Mouse (Mus musculus) gonadal fat pad, adult 2 months (tissue): ENCODE measurements at regions not wholly inside any gene's neighbourhood (a gene's known extent, or its start where the extent isn't known, plus 50 kb on each side); places are given as distances from the start of the nearest gene placed in this dataset.
A peak's percentile ranks its signal among the peaks of the same experiment; 100 is the strongest.
"Not testable (repeated sequence)": the region's sequence is repeated elsewhere in the genome, so short reads cannot be mapped to it uniquely, and the experiment has no call there.

Experiments used
- DNase-seq: peaks from one replicate; pipeline ENCODE4 v3.0.0-alpha.2; 2012; ENCODE audit warnings: low read depth

DNA sequence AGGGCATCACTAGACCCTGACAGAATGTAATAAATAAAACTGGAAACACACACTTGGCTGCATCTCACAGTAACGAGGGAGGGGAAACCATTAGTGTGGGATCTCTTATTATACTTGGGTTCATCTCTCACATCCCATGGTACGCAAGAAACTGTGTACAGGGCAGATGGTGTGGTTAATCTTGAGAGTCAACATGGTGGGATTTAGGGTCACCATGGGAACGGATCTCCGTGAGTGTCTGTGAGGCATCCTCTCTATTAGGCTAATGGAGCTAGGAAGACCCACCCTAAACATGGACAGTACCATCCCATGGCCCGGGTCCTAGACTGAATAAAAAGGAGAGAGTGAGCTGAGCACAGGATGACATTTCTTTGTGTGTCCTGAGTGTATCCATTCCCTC, 130.1 kb upstream of the Dapk1 start:
- DNase-seq = no peak

DNA sequence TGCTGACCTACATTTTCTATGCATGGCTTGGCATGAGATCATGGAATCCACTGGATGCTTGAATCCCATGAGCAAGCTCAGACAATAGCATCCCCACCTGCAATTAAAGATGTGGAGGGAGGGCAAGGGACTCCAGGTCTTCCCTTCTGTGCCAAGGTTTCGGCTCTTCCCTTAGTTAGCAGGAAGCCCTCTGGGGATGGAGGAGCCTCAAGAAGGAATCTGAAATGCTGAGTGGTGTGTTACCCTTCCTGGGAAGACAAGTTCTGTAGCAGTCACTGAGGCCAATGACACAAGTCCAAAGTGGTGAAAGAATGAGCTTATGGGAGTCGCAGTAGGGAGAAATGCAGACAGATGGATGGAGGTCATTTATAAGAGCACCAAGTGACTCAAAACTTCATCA, 125.4 kb upstream of the Dapk1 start:
- DNase-seq = no peak

GRCm38 (mm10) chr13:60478301-60478700, 123.4 kb upstream of the Dapk1 start:
- no peak for DNase-seq

DNA sequence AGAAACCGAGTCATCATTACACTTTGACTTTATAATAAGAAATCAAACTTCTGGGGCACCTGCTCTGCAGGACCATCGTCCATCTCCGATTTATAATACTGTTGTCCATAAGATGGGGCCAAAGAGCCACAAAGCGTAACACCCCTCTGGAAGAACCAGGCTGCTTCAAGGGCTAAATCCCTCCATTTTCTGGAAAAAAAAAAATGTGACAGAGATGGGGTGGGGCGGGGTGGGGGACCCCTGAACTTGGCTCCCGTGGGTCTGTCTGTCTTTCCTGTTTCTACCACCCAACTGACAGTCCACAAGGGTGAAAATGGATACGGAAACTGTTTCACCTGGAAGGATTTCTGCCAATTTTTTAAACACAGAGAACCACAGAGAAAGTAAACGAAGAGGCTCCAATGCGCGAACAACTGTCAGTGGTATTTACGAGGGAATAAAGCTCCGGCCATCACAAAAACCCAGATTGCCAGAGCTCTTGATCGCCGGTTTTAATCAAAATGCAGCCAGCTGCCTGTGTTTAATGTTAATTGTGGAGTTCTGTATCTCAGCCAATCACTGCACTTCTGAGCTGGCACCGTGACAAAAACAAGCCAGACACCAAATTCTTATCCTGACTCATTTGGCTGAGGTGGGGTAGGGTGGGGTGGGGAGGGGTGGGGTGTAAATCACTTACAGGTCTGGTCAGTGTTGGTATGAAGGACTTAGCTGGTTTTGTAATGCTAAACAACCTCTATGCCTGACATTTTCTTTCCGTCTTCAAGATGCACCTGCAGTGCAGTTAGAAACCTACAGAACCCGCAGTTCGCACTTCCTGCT, 122.5 kb upstream of the Dapk1 start:
- DNase-seq = no peak

DNA sequence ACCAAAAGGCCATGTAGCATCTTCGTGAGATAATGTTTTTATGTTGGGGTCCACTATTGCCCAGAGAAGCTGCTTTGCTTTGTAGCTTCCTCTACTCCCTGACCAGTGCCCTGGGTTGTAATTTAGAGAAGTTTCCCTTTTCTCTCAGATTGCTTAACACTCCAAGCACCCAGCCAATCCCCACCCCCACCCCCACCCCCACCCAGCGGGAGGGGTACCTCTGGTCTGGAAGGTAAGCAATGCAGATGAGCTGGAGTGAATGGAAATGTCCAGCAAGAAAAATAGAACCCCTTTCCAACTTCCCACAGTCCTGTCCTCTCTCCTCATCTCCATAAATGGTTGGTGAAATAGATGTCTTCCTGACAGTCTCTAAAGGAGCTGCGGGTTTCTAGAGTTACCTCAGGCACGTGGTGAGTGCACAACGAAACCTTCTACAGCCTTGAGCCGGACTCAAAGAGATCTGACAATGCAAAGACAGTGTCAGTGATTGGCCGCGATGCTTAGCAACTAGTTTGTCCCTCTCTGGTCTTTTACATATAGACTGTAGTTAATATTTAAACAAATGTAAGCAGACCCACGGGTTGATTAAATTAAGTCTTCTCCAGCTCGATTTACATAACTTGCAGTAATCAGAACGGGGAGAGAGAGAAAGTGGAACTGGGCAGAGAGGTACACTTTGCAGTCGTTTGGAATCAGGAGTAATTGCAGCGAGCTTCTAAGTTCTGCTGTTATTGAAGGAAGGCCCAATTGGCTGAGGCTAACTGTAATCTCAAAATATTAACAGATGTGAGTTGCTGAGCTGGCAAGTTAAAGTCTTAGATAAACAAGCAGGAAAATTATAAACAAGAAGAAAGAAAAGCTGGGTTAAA, 121.7 kb upstream of the Dapk1 start:
- DNase-seq = no peak

DNA sequence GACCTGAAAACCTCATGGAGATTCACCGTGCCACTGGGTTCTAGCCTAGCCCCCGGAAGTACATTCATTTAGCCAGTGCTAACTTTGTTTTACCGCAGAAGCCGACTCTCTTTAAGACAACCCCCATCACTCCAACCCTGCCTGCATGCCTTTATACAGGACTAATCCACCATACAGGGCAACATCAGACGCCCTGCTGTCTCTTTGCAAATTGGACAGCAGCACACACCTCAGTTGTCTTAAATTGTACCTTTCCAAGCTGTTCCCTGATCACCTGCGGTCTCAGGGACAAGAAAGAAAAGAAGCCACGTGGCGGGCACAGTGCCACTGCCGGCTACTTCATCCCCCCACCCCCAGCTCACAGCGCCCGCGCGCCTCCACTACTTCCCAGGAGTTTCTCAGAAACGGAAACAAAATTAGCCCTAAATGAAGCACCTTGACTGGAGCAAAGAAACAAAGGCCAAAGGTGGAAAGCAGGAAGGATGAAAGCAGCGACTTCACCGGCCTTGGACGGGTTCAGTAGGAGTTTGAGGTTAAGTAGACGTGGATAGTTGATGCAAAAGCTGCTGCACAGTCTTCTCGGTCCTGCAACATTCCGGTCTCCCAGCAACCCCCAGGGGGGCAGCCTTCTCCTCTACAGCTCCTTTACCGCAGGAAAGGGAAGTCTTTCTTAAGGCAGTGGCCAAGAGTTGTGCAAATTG, 120.9 kb upstream of the Dapk1 start:
- DNase-seq = no peak

DNA sequence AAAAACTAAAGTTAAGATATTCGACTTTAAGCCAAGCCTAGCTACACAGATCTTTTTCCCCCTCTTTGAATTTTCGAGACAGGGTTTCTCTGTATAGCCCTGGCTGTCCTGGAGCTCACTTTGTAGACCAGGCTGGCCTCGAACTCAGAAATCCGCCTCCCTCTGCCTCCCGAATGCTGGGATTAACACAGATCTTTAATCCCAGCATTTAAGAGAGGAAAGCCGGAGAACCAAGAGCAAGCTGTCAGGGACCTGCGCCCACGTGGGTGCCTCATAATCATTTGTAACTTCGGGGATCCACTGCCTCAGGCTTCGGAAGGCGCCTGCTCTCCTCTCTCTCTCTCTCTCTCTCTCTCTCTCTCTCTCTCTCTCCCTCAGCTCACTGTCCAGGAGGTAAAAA, 120.3 kb upstream of the Dapk1 start:
- not testable (repeated sequence) for DNase-seq

DNA sequence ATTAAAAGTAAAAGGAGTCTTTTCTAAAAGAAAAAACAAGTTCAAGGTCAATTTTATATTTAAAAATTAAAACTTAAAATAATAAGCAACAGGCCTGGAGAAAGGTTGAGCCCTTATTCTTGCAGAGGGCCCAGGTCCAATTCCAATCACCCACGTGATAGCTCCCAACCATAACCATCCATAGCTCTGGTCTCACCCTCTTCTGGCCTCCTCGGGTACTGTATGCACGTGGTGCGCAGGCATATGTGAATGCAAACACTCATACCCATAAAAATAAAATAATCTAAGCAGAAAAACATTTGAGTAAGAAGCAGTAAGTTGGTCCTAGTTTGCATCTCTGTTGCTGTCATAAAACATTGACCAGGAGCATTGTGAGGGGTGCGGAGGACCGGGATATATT, 119.8 kb upstream of the Dapk1 start:
- no peak for DNase-seq

- peak; percentile 94 for DNase-seq
Observed at GRCm38 (mm10) chr13:60486105-60486504, 115.6 kb upstream of the Dapk1 start.

GRCm38 (mm10) chr13:60486871-60487270, 114.9 kb upstream of the Dapk1 start:
- DNase-seq = no peak

GRCm38 (mm10) chr13:60488131-60488883, 113.4 kb upstream of the Dapk1 start:
- no peak for DNase-seq

DNA sequence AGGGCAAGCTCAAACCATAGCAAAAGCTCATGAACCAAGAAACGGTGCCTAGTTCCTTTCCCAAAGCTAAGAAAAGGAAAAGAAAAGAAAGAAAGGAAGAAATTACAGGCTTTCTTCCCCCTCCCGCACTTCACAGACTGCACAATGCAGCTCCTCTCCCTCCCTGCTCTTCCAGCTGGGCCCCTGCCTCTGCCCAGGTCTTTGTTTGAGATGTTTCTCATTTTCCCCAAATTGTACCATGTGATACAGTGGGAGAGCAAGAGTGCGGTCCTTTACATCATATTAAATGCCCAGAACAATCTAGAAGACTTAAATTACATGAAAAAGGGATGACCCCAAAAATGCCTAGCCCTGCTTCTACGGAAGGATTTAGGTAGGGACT, 112.9 kb upstream of the Dapk1 start:
- DNase-seq = no peak

DNA sequence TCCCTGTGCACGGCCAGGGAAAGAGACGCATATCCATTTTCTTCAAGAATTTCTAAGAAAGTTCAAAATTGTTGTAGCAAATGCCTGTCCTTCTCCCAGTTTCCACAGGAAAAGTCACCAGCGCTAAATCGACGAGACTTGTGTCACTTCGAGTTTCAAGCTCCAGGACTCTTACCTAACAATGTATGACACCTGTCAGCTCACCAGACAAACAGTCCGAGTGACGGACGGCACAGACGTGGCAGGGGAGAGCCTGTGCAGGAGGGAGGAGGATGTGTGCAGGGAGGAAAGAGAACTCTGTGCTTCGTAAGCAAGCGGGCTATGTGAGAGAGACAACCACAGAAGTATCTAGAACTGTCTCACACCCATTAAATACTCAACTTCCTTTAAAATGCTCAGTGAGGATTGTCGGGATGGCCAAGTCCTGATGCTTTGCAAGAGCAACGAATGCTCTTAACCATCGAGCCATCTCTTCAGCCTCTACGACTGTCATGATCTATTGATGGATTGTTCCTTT, 109.7 kb upstream of the Dapk1 start:
- DNase-seq = no peak

DNA sequence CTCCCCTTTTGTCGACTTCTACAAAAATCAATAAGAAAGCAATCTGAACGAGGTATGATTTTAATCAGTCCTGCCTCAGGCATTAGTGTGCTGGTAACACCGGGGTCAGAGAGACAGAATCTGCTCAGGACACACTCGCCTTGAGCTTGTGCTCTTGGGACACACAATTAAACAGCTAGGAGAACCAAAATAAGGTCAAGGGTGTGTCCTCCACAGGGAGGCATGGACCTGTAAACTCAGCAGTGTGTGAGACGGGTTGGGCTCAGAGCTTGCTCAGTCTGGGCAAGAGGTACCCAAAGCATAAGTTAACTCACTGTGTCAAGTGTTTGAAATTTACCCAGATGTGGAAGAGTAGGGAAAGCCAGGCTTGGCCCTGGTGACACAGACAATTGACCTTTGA, 107.9 kb upstream of the Dapk1 start:
- no peak for DNase-seq

DNA sequence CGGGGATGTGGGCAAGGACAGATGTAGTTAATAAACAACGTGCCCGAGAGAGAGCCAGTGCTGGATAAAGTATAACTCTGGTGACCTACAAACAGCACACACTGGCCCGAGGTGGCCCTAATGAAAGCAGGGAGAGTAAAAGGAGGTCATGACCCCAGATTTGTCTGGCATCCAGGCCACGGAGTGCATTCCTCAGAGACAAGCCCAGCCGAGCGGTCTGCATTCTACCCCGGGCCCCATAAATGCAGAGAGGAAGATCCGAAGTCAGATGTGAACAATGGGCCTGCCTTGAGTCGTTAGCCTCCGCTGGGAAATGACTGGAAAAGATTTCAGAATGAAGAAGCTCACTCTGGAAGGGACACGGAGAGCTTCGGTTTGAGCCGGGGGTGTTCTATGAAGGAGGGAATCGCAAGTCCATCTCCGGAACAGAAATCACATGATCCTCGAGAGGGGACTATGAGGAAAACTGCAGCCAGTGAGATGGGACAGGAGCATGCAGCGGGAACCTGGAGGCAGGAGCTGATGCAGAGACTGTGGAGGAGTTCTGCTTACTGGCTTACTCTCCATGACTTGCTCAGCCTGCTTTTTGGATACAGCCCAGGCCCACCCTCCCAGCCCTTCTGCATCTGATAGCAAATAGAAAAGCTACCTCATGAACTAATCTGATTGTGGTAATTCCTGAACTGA, 103.9 kb upstream of the Dapk1 start:
- DNase-seq = no peak

GRCm38 (mm10) chr13:60504196-60504595, 97.6 kb upstream of the Dapk1 start:
- no peak for DNase-seq

- DNase-seq = no peak
Observed at GRCm38 (mm10) chr13:60507611-60508010, 94.1 kb upstream of the Dapk1 start.

DNA sequence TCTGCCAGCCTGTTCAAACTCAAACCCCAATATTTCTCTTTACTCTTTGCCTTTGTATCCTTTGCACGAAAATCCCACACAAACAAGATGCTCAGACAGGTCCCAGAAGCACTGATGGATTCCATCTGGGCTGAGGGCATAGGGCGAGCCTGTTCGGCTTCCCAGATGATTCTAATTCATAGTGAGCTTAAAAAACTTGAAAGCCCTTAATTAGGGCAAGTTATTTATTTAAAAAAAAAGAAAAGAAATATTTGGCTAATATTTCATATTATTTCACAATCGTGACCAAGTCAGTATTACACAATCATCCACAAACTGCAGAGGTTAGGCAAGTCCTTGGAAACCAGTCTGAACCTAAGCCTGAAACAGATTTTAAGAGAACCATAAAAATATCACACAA, 93.7 kb upstream of the Dapk1 start:
- no peak for DNase-seq

DNA sequence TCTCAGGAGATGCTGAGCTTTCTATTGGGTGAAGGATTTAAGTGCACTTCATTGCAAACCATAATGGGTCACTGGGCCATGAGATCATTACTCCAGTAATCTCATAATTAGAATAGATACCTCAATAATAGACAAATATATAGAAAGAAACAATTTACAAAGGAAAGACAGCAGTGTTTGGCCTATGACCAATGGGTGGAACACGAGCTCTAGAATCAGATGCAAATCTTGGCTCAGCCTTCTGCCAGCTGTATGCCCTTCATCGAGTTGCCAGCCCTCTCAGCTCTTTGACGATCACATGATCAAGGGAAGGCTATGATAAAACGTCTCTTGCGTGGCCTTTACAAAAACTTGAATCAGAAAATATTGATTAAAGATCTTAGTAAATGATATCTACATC, 92.9 kb upstream of the Dapk1 start:
- no peak for DNase-seq

DNA sequence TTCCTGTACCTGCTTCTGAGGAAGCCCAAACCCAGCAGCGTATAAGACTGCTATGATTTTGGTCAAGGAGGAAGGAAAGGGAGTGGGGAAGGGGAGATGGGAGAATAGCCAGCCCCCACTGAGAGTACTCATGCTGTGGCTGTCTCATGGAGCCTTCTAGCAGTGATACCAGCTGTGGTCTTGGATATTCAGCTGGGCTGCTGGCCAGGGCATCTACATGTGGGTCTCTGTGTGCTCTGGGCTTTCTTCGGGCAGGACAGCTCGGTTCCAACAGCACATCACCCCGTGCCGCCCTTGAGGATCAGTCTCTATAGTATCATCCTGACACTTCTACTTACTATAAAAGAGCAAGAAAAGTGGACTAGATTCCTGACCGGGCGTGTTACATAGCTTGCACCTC, 90.6 kb upstream of the Dapk1 start:
- DNase-seq = no peak

- no peak for DNase-seq
Observed at GRCm38 (mm10) chr13:60511628-60512027, 90.1 kb upstream of the Dapk1 start.
